Mouse (Mus musculus) embryonic fibroblast, embryonic 13.5 days (primary cell): ENCODE measurements around the gene Trank1. TPM values are rescaled to one million over a fixed set of nuclear protein-coding genes. Genes with fewer than 3 reads are reported as not detected.

Experiments
- H3K27ac ChIP-seq: 2 replicates; pipeline ENCODE4 v1.5.1; 2012; ENCODE audit warnings: low read length, control low read depth, inconsistent platforms; ENCODE audit not compliant: insufficient read depth
- H3K4me1 ChIP-seq: 2 replicates; pipeline ENCODE4 v1.6.1; 2011; ENCODE audit warnings: low read length; ENCODE audit not compliant: control insufficient read depth, insufficient read depth
- H3K4me3 ChIP-seq: 2 replicates; pipeline ENCODE4 v1.5.1; 2011; ENCODE audit warnings: mild to moderate bottlenecking, control low read depth, low read length; ENCODE audit not compliant: insufficient read depth
- CTCF ChIP-seq: IDR thresholded peaks from 2 replicates; pipeline ENCODE4 v1.5.1; 2011; ENCODE audit warnings: mild to moderate bottlenecking, control low read depth, low read length, moderate library complexity, borderline replicate concordance; ENCODE audit not compliant: insufficient read depth
- POLR2A ChIP-seq: IDR thresholded peaks from 2 replicates; pipeline ENCODE4 v1.6.1; 2011; ENCODE audit warnings: low read depth, mild to moderate bottlenecking, control low read depth, low read length, moderate library complexity
- polyA plus RNA-seq: library from polyadenylated mRNA; stranded (reverse); fragments of >200 nt; gene quantifications from 2 replicates; pipeline ENCODE4 v1.2.4, GENCODE M21; 2011; ENCODE audit warnings: low read depth; ENCODE audit not compliant: missing spikeins, insufficient read length

Trank1 gene
- not detected in 2 replicates for polyA plus RNA-seq

DNA sequence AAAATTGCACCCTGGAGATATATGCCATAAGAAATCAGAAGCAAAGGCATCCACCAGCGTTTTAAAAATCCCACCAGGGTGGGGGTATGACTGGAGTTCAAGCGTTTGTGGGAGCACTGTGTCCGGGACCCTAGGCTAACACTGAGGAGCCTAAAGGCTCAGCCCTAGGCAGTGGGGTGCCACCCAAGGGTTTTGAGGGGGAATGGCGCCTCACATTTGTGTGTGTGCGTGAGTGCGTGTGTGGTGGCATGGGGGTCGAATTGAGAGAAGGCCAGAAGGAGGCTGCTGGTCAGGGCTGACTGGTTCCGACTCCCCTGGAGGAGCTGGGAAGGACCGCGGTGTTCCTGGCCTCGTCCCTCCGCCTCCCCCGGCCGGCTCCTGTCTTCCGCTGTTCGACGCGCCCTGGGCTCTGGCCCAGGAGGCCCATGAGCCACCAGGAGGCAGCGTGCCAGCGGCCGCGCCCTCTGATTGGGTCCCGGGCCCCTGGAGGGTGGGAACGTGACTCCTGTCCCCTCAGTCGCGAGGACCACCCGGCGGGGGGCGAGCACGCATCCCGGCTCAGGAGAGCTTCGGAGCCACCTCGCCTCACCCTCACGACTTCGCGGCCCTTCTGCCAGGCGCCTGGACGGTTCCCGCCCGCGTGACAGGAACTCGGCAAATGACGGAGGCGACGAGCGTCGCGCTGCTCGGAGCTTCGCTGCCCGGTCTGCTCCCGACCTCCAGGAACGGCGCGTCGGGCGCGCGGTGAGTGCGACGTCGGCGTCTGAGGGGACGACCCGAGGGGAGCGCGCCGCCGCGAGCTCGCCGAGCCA is at the start of gene Trank1:
Gene Trank1, plus strand, starts transcription at position 709 of the 812 bp plus-strand sequence.
- H3K4me1 ChIP-seq, result no peaks in the 10 kb centered on the region
- TF ChIP-seq POLR2A (no peak), CTCF (no peak)
- no peak within 1 kb of the TSS for H3K27ac ChIP-seq
- H3K4me3 ChIP-seq, result peak within 1 kb of the TSS; percentile 24

- TF ChIP-seq POLR2A (no peak), CTCF (no peak)
- Histone ChIP-seq H3K27ac (no peak overlapping the region), H3K4me3 (no peak overlapping the region), H3K4me1 (no peaks in the 10 kb centered on the region)
These were observed 43.5 kb upstream of the Trank1 start for GRCm38 (mm10) chr9:111267998-111268397.

DNA sequence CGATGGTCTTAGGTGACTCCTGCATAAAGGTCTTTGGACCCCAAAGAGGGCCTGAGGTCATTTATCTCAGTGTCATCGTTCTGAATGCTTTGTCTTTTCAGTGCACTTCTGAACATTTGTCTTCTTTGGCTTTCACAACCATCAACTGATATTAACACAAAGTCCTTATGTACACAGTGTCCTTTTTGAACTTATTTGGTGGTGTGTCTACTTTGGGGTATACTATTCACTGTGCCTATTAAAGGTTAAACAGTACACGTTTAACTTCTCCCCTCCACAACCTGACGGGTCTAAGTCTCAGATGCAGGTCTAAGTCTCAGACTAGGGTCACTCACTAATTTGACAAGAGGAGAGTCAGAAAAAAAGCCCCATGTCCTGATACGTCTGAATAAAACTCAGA is 40.9 kb upstream of the Trank1 start:
- no peak for TF ChIP-seq POLR2A
- TF ChIP-seq CTCF, result no peak

GRCm38 (mm10) chr9:111271056-111271433 is 40.5 kb upstream of the Trank1 start:
- H3K27ac ChIP-seq, result peak overlapping the region; percentile 68
- H3K4me1 ChIP-seq, result peaks cover 5% of the 10 kb centered on the region; the same call in 1 of the 2 replicates
- H3K4me3 ChIP-seq, result peak overlapping the region; percentile 81
- TF ChIP-seq POLR2A (no peak; the same call in 1 of the 2 replicates), CTCF (no peak)

More for the DNA sequence above, 40.9 kb upstream of the Trank1 start:
- peaks cover 5% of the 10 kb centered on the region; the same call in 1 of the 2 replicates for H3K4me1 ChIP-seq
- H3K27ac ChIP-seq, result peak overlapping the region; percentile 68
- H3K4me3 ChIP-seq, result peak overlapping the region; percentile 81

GRCm38 (mm10) chr9:111271434-111272160 is 39.9 kb upstream of the Trank1 start, which contains the start of the genes Mlh1 and Epm2aip1:
Mlh1 (minus strand) TSS chr9:111271791.
Epm2aip1 (plus strand) TSS chr9:111271929.
- Histone ChIP-seq H3K4me1 (peaks cover 5% of the 10 kb centered on the region; the same call in 1 of the 2 replicates), H3K27ac (peak within 1 kb of the TSS; percentile 82), H3K4me3 (peak within 1 kb of the TSS; percentile 84)
- TF ChIP-seq CTCF, result no peak
- peak; percentile 95 for TF ChIP-seq POLR2A

GRCm38 (mm10) chr9:111272356-111272755 is 39.2 kb upstream of the Trank1 start:
- H3K4me1 ChIP-seq, result peaks cover 5% of the 10 kb centered on the region; the same call in 1 of the 2 replicates
- TF ChIP-seq POLR2A, result no peak
- TF ChIP-seq CTCF, result no peak
- H3K27ac ChIP-seq, result peak overlapping the region; percentile 82
- peak overlapping the region; percentile 84 for H3K4me3 ChIP-seq

GRCm38 (mm10) chr9:111272996-111273785 is 38.3 kb upstream of the Trank1 start:
- Histone ChIP-seq H3K27ac (no peak overlapping the region; the same call in 1 of the 2 replicates), H3K4me1 (peaks cover 5% of the 10 kb centered on the region; the same call in 1 of the 2 replicates), H3K4me3 (peak overlapping the region; percentile 84)
- TF ChIP-seq CTCF, result no peak
- TF ChIP-seq POLR2A, result no peak

DNA sequence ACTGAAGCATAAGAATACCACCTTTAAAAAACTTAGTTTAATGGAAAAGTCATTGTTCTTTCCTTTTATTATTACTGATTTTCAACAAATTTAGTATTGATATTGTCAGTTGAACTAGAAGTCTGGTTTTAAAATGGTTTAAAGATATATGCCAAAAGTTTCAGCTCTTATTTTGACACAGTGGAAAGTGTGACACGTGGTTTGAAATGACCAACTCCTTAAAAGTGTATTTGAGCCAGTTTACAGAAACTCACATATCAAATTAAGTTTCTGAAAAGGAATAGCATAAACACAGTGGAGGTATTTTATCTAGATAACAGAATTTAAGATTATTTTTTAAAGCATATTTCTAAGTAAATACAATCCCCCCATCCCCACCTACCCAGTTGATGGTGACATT is 37.6 kb upstream of the Trank1 start:
- TF ChIP-seq POLR2A (no peak), CTCF (no peak)
- Histone ChIP-seq H3K4me3 (no peak overlapping the region), H3K4me1 (peaks cover 5% of the 10 kb centered on the region; the same call in 1 of the 2 replicates), H3K27ac (no peak overlapping the region)

DNA sequence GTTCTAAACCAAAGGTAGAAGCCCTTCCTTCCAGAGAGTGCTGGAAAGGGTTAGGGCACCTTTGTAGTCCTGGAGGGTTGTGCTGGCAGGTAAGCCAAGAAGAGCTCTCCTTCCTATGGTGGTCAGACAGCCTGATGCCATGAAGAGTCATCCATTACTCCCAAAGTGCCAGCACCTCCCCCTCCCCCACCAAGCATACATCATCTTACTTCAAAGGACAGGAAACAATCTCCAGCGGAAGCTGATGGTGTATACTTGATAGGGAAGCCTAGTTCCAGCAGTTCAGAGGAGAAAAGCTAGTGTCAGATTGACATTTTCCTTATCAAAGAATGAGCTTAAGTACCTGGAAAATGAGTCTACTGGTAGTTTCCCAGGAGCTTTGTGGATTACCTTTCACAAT is 36.4 kb upstream of the Trank1 start:
- no peak overlapping the region for H3K27ac ChIP-seq
- peaks cover 5% of the 10 kb centered on the region; the same call in 1 of the 2 replicates for H3K4me1 ChIP-seq
- peak overlapping the region; percentile 33 for H3K4me3 ChIP-seq
- no peak for TF ChIP-seq POLR2A
- TF ChIP-seq CTCF, result no peak
